Mouse (Mus musculus) E14TG2a.4 (cell line): ENCODE data around the gene Rnf149.

Experiments used
- CTCF ChIP-seq: conservative IDR thresholded peaks from 2 replicates; pipeline ENCODE4 v1.5.1; 2014; ENCODE audit warnings: low read length
- POU5F1 ChIP-seq: IDR thresholded peaks from 2 replicates; pipeline ENCODE4 v1.6.1; 2014; ENCODE audit warnings: low read length, borderline replicate concordance

DNA sequence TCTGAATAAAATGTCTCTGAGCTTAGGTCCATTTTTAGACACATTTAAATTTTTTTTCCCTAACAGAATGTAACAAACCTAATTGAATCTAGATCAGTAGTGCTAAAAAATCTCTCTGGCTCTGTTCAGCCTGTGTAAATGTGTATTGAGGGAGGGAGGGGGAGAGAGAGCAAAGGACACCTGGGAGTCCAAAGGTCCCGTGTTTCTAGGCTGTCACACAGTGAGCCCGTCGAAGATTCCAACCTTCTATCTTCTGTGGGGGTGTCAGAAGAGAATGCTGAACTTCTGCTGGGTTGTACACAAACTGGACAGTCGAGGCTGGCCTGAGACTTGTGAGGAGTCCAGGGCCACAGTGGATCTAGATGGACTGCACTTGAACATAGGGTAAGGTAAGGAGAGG lies 14.9 kb upstream of the Rnf149 start:
- TF ChIP-seq CTCF, result no peak
- TF ChIP-seq POU5F1, result no peak
